Mouse (Mus musculus): Measurements from ENCODE around the gene Gm21981.
A peak's percentile ranks its signal among the peaks of the same experiment; 100 is the strongest.

Gene Gm21981

DNA sequence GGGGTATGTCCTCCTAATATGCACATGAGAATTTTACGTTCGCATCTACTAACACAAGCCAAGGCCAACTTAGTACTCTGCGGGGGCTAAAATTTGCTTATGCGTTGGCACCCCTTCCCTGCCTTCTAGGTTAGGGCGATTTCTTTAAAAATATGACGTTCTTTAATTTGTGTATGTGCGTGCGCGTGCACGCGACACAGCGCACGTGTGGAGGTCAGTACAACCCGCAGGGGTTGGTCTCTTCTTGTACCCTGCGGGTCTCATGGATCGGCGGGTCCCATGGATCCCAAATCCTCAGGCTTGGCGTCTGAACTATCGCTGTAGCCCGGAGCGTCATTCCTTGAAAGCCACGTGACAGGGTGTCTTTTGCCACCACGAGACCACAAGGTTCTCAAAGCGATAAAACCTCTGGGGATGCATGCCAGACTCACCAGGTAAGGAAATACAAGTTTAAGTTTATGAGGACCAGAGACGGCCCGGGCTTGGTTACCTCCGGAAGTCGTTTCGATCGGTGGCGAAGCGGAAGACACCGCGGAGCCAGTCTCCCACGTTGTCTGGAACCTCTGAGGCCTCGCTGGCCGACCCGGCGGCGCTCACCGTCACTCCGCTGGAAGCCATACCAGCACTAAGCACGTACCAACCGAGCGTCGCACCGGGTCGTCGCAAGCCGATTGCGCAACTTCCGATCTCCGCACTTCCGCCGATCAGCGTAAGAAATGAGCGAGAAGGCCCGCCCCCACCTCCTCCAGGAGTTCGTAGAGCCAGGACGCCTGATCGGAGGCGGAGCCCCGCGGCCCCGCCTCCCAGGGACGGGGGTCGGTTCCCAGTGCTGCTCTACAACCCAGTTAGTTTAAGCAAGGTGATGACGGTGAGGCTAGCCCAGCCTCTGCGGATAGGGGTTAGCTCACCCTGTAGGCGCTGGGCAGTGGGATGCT lies 6.6 kb downstream of the Gm21981 start:
- no peaks in the 10 kb centered on the region for H3K9me3 ChIP-seq (ENCODE audit: low read length)
- H3K4me3 ChIP-seq (replicated peaks; ENCODE audit: low read length), result peak overlapping the region; percentile 98
- TF ChIP-seq NANOG (IDR thresholded peaks at IDR 0.05; ENCODE audit: borderline replicate concordance, low read length), result peak; percentile 12; the same call in 1 of the 2 replicates
- TF ChIP-seq POU5F1 (IDR thresholded peaks at IDR 0.05; ENCODE audit: borderline replicate concordance, low read length), result no peak

DNA sequence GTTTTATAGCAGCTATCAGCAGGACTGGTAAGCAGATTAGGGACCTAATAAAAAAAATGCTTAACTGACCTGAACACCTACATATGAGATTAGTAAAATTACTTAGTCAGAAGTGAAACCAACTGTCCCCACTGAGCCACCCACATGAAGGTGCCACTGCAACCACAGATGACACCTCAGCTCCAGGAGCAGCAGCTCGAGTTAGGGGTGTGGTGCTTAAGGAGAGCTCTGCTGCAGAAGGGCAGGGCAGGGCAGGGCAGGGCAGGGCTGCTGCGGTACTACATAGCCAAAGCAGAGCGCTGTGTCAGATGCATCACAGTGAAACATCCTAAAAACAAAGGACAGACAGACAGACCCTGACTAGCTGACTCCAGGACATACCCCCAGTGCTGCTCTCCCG lies 11.4 kb downstream of the Gm21981 start:
- no peak for TF ChIP-seq NANOG (IDR thresholded peaks at IDR 0.05; ENCODE audit: borderline replicate concordance, low read length)
- TF ChIP-seq POU5F1 (IDR thresholded peaks at IDR 0.05; ENCODE audit: borderline replicate concordance, low read length), result no peak
- no peak for TF ChIP-seq CTCF (conservative IDR thresholded peaks at IDR 0.05; ENCODE audit: low read length)
- H3K36me3 ChIP-seq (ENCODE audit: insufficient read depth, low read length), result peaks cover 93% of the 10 kb centered on the region
- no peaks in the 10 kb centered on the region for H3K9me3 ChIP-seq (ENCODE audit: low read length)
- no peak overlapping the region for H3K4me3 ChIP-seq (replicated peaks; ENCODE audit: low read length)
- no peaks in the 10 kb centered on the region for H3K27me3 ChIP-seq (ENCODE audit: insufficient read depth, low read length)
- H3K4me1 ChIP-seq (replicated peaks; ENCODE audit: low read depth, low read length), result peaks cover 52% of the 10 kb centered on the region

More for the DNA sequence above, 6.6 kb downstream of the Gm21981 start:
- H3K27me3 ChIP-seq (ENCODE audit: insufficient read depth, low read length), result peaks cover 36% of the 10 kb centered on the region
- peaks cover 78% of the 10 kb centered on the region for H3K4me1 ChIP-seq (replicated peaks; ENCODE audit: low read depth, low read length)
- H3K36me3 ChIP-seq (ENCODE audit: insufficient read depth, low read length), result peaks cover 46% of the 10 kb centered on the region

DNA sequence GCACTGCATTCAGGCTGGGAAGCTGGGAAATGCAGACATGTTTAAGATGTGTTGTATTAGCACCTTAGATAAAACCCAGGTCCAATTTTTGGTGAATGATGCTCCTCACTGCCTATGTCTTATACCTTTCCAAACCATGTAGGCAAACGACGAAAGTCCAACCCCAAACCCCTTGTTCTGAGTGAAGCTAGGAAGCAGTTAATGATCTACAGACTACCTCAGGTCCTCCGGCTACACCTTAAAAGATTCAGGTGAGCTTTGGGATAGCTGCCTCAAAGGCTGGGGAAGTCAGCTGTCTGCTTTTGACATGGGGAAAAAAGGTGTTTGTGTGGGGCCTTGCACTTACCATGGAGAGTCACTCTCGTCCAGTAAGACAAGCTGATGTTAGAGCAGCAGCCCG lies 15.6 kb downstream of the Gm21981 start:
- Histone ChIP-seq H3K27me3 (ENCODE audit: insufficient read depth, low read length) (no peaks in the 10 kb centered on the region), H3K9me3 (ENCODE audit: low read length) (no peaks in the 10 kb centered on the region), H3K36me3 (ENCODE audit: insufficient read depth, low read length) (peaks cover 89% of the 10 kb centered on the region), H3K4me3 (replicated peaks; ENCODE audit: low read length) (no peak overlapping the region), H3K4me1 (replicated peaks; ENCODE audit: low read depth, low read length) (peaks cover 37% of the 10 kb centered on the region)
- TF ChIP-seq CTCF (conservative IDR thresholded peaks at IDR 0.05; ENCODE audit: low read length), result no peak
- no peak for TF ChIP-seq NANOG (IDR thresholded peaks at IDR 0.05; ENCODE audit: borderline replicate concordance, low read length)
- no peak for TF ChIP-seq POU5F1 (IDR thresholded peaks at IDR 0.05; ENCODE audit: borderline replicate concordance, low read length)

DNA sequence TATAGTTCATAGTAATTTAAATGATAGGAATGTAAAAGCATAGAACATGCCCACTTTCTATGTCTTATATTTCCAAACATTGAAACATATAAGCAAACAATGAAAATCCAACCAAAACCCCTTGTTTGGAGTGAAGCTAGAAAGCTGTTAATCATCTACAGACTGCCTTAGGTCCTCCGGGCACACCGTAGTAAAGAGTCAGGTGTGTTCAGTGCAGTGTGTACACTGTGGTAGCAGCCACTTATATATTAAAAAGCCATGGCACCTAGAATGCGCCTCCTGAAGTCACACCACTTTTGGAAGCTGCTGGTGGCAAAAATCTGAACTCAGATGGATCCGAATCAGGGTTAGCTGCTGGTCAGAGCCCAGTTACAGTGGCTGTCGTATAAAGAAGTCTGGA lies 16.0 kb downstream of the Gm21981 start:
- Histone ChIP-seq H3K4me3 (replicated peaks; ENCODE audit: low read length) (no peak overlapping the region), H3K4me1 (replicated peaks; ENCODE audit: low read depth, low read length) (peaks cover 39% of the 10 kb centered on the region), H3K36me3 (ENCODE audit: insufficient read depth, low read length) (peaks cover 84% of the 10 kb centered on the region), H3K27me3 (ENCODE audit: insufficient read depth, low read length) (no peaks in the 10 kb centered on the region), H3K9me3 (ENCODE audit: low read length) (no peaks in the 10 kb centered on the region)
- TF ChIP-seq CTCF (conservative IDR thresholded peaks at IDR 0.05; ENCODE audit: low read length) (no peak), POU5F1 (IDR thresholded peaks at IDR 0.05; ENCODE audit: borderline replicate concordance, low read length) (no peak), NANOG (IDR thresholded peaks at IDR 0.05; ENCODE audit: borderline replicate concordance, low read length) (no peak)

DNA sequence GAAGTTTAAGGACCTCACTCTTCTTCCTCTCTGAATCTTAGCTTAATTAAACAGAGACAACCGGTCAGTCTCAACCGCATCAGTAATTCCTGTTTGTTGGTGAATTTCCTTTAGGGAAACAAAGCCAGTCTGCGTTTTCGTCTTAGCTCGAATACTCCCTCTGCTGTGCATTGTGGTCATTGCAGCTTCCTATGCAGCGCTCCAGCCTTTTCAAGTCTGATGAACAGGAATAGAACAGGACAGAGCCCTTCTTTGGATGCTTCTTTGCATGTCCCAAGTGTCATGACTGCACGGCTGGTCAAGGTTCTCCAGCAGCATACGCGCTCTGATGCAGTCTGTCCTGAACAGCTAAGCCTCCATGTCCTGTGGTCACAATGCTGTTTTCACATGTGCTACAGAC lies 17.7 kb downstream of the Gm21981 start:
- Histone ChIP-seq H3K27me3 (ENCODE audit: insufficient read depth, low read length) (no peaks in the 10 kb centered on the region), H3K9me3 (ENCODE audit: low read length) (no peaks in the 10 kb centered on the region), H3K4me1 (replicated peaks; ENCODE audit: low read depth, low read length) (peaks cover 32% of the 10 kb centered on the region), H3K36me3 (ENCODE audit: insufficient read depth, low read length) (peaks cover 68% of the 10 kb centered on the region), H3K4me3 (replicated peaks; ENCODE audit: low read length) (no peak overlapping the region)
- TF ChIP-seq CTCF (conservative IDR thresholded peaks at IDR 0.05; ENCODE audit: low read length), result peak; percentile 96
- TF ChIP-seq NANOG (IDR thresholded peaks at IDR 0.05; ENCODE audit: borderline replicate concordance, low read length), result no peak

DNA sequence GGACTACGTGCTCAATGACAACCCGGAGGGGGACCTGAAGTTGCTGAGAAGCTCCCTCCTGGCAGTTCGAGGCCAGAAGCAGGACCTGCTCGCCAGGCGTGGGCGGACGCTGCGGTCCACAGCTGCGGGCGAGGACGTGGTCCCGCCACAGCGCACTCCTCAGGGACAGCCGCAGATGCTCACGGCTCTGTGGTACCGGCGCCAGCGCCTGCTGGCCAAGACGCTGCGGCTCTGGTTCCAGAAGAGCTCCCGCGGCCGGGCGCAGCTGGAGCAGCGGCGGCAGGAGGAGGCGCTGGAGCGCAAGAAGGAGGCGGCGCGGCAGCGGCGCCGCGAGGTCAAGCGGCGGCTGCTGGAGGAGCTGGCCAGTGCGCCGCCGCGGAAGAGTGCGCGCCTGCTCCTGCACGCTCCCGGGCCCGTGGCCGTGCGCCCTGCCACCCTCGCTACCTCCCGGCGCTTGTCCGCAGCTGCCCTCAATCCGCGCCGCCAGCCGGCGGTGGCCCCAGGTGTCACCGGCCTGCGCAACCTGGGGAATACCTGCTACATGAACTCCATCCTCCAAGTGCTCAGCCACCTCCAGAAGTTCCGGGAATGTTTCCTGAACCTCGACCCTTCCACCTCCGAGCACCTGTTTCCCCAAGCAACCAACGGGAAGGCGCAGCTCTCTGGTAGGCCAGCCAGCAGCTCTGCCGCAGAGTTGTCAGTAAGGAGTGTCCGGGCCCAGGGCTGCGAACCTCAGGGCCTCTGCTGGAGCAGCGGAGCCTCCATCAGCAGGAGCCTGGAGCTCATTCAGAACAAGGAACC lies 21.7 kb downstream of the Gm21981 start:
- no peaks in the 10 kb centered on the region for H3K9me3 ChIP-seq (ENCODE audit: low read length)
- peak overlapping the region; percentile 82 for H3K4me3 ChIP-seq (replicated peaks; ENCODE audit: low read length)
- peaks cover 58% of the 10 kb centered on the region for H3K4me1 ChIP-seq (replicated peaks; ENCODE audit: low read depth, low read length)
- peaks cover 9% of the 10 kb centered on the region for H3K27me3 ChIP-seq (ENCODE audit: insufficient read depth, low read length)
- H3K36me3 ChIP-seq (ENCODE audit: insufficient read depth, low read length), result peaks cover 28% of the 10 kb centered on the region
- TF ChIP-seq NANOG (IDR thresholded peaks at IDR 0.05; ENCODE audit: borderline replicate concordance, low read length) (no peak), POU5F1 (IDR thresholded peaks at IDR 0.05; ENCODE audit: borderline replicate concordance, low read length) (no peak), CTCF (conservative IDR thresholded peaks at IDR 0.05; ENCODE audit: low read length) (no peak)

DNA sequence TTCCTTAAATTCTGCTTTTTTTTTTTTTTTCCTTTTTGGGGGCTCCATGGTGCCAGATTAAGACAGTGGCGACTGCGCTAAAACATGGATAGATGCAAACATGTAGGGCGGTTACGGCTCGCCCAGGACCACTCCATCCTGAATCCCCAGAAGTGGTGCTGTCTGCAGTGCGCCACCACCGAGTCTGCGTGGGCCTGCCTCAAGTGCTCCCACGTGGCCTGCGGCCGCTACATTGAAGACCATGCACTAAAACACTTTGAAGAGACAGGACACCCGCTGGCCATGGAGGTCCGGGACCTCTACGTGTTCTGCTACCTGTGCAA lies 22.3 kb downstream of the Gm21981 start:
- TF ChIP-seq CTCF (conservative IDR thresholded peaks at IDR 0.05; ENCODE audit: low read length), result no peak
- TF ChIP-seq NANOG (IDR thresholded peaks at IDR 0.05; ENCODE audit: borderline replicate concordance, low read length), result no peak
- no peak for TF ChIP-seq POU5F1 (IDR thresholded peaks at IDR 0.05; ENCODE audit: borderline replicate concordance, low read length)

DNA sequence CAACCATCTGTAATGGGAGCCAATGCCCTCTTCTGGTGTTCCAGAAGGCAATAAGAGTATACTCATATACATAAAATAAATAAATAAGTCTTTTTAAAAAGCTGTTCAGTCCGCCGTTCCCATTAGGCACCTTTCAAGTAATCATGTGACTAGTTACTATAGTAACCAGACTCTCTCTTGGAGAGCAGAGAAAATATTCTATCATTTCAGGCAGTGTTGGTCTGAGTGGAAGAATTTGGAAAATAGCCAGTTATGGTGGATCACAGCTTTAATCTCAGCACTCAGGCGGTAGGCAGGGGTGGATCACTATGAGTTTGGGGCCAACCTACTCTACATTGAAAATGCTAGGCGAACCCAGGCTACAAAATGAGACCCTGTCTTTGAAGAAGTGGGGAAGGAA lies 25.1 kb downstream of the Gm21981 start:
- no peak overlapping the region for H3K4me3 ChIP-seq (replicated peaks; ENCODE audit: low read length)
- no peaks in the 10 kb centered on the region for H3K9me3 ChIP-seq (ENCODE audit: low read length)
- TF ChIP-seq POU5F1 (IDR thresholded peaks at IDR 0.05; ENCODE audit: borderline replicate concordance, low read length) (no peak), NANOG (IDR thresholded peaks at IDR 0.05; ENCODE audit: borderline replicate concordance, low read length) (no peak)

More for the DNA sequence above, 22.3 kb downstream of the Gm21981 start:
- peaks cover 59% of the 10 kb centered on the region for H3K4me1 ChIP-seq (replicated peaks; ENCODE audit: low read depth, low read length)
- H3K4me3 ChIP-seq (replicated peaks; ENCODE audit: low read length), result peak overlapping the region; percentile 82
- peaks cover 22% of the 10 kb centered on the region for H3K36me3 ChIP-seq (ENCODE audit: insufficient read depth, low read length)
- H3K9me3 ChIP-seq (ENCODE audit: low read length), result no peaks in the 10 kb centered on the region
- peaks cover 9% of the 10 kb centered on the region for H3K27me3 ChIP-seq (ENCODE audit: insufficient read depth, low read length)

More for the DNA sequence above, 25.1 kb downstream of the Gm21981 start:
- Histone ChIP-seq H3K27me3 (ENCODE audit: insufficient read depth, low read length) (peaks cover 9% of the 10 kb centered on the region), H3K4me1 (replicated peaks; ENCODE audit: low read depth, low read length) (peaks cover 60% of the 10 kb centered on the region), H3K36me3 (ENCODE audit: insufficient read depth, low read length) (no peaks in the 10 kb centered on the region)

Measured in E14TG2a.4 (cell line).